Mouse (Mus musculus): ENCODE data around the gene Praf2. TPM values are rescaled to one million over a fixed set of nuclear protein-coding genes. Genes with fewer than 3 reads are reported as not detected.
"Not testable (repeated sequence)": the region's sequence is repeated elsewhere in the genome, so short reads cannot be mapped to it uniquely, and the experiment has no call there.

Gene Praf2
- polyA plus RNA-seq, 1 experiment from 2014 or later: 119 TPM

DNA sequence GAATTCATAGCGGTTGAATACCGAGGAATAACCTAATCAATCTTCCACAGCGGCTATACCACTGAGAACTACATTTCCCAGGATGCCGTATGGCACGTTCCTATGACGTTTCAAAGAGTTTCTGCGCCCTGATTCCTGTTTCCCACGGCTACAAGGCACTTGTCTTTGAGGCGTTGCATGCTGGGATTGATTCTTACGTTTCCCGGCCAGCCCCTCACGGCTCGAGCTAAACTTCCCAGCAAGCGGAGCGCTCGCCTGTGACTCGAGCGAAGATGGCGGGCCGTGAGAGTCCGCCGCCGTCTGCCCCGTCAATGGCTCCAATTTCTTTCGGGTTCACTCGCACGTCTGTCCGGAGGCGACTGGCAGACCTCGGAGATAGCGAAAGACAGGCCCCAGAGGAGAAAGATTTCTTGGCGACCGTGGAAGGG is 31.3 kb upstream of the Praf2 start, which contains the start of gene Gpkow:
Gene Gpkow (plus strand): TSS at position 178 of the 428 bp plus-strand sequence.
- H3K27me3 ChIP-seq (replicated peaks; ENCODE audit: control insufficient read depth, insufficient read depth, low read length): no peaks in the 10 kb centered on the region
- H3K4me1 ChIP-seq (replicated peaks; ENCODE audit: control insufficient read depth, insufficient read depth, low read length): peaks cover 5% of the 10 kb centered on the region
- WGBS: 14% methylated on average over 33 of the region's 33 CpGs
- peak within 1 kb of the TSS; percentile 63 for H3K9ac ChIP-seq (replicated peaks; ENCODE audit: low read depth, low read length)
- H3K4me2 ChIP-seq (ENCODE audit: low read length): peak within 1 kb of the TSS; percentile 67
- ATAC-seq: peak; percentile 97
- H3K9me3 ChIP-seq (ENCODE audit: control insufficient read depth, low read length): no peaks in the 10 kb centered on the region
- no peaks in the 10 kb centered on the region for H3K36me3 ChIP-seq (ENCODE audit: control insufficient read depth, insufficient read depth)
- peak within 1 kb of the TSS; percentile 62 for H3K4me3 ChIP-seq (replicated peaks; ENCODE audit: low read length)
- peak within 1 kb of the TSS; percentile 47 for H3K27ac ChIP-seq (ENCODE audit: low read length)

- not testable (repeated sequence) for H3K27ac ChIP-seq (ENCODE audit: low read length)
- 0 out of 2 replicates have a peak overlapping the region, but pooled peaks have one; percentile 25 for H3K9ac ChIP-seq (replicated peaks; ENCODE audit: low read depth, low read length)
These were observed 14.5 kb upstream of the Praf2 start for GRCm38 (mm10) chrX:7713764-7714134.

GRCm38 (mm10) chrX:7714135-7714899 is 13.9 kb upstream of the Praf2 start, which contains the start of gene Wdr45:
Wdr45 (plus strand) TSS chrX:7714333.
- not testable (repeated sequence) for H3K27ac ChIP-seq (ENCODE audit: low read length); H3K27me3 ChIP-seq (replicated peaks; ENCODE audit: control insufficient read depth, insufficient read depth, low read length); H3K9me3 ChIP-seq (ENCODE audit: control insufficient read depth, low read length); H3K4me1 ChIP-seq (replicated peaks; ENCODE audit: control insufficient read depth, insufficient read depth, low read length); H3K36me3 ChIP-seq (ENCODE audit: control insufficient read depth, insufficient read depth)
- Histone ChIP-seq H3K9ac (replicated peaks; ENCODE audit: low read depth, low read length) (0 out of 2 replicates have a peak within 1 kb of the TSS, but pooled peaks have one; percentile 25), H3K4me2 (ENCODE audit: low read length) (peak within 1 kb of the TSS; percentile 53), H3K4me3 (replicated peaks; ENCODE audit: low read length) (peak within 1 kb of the TSS; percentile 39)
- WGBS: 24% methylated on average over 24 of the region's 60 CpGs
- peak; percentile 97 for ATAC-seq

More at GRCm38 (mm10) chrX:7713764-7714134, 14.5 kb upstream of the Praf2 start:
- not testable (repeated sequence) for H3K4me1 ChIP-seq (replicated peaks; ENCODE audit: control insufficient read depth, insufficient read depth, low read length); H3K27me3 ChIP-seq (replicated peaks; ENCODE audit: control insufficient read depth, insufficient read depth, low read length); H3K9me3 ChIP-seq (ENCODE audit: control insufficient read depth, low read length); H3K36me3 ChIP-seq (ENCODE audit: control insufficient read depth, insufficient read depth)
- WGBS: 41% methylated on average over 5 of the region's 12 CpGs
- Histone ChIP-seq H3K4me2 (ENCODE audit: low read length) (peak overlapping the region; percentile 53), H3K4me3 (replicated peaks; ENCODE audit: low read length) (peak overlapping the region; percentile 39)
- peak; percentile 43; the same call in 1 of the 2 replicates for ATAC-seq

DNA sequence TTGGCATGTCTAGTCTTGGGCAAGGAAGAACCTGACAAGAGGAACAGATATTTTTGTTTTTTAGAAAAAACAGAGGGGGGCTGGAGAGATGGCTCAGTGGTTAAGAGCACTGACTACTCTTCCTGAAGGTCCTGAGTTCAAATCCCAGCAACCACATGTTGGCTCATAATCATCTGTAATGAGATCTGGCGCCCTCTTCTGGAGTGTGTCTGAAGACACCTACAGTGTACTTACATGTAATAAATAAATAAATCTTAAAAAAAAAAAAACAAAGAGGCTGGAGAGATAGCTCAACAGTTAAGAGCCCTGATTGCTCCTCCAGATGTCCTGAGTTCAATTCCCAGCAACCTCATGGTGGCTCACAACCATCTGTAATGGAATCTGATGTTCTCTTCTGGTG is 12.2 kb upstream of the Praf2 start:
- ATAC-seq; H3K4me3 ChIP-seq (replicated peaks; ENCODE audit: low read length); H3K9me3 ChIP-seq (ENCODE audit: control insufficient read depth, low read length); H3K4me2 ChIP-seq (ENCODE audit: low read length); H3K27me3 ChIP-seq (replicated peaks; ENCODE audit: control insufficient read depth, insufficient read depth, low read length); H3K9ac ChIP-seq (replicated peaks; ENCODE audit: low read depth, low read length); H3K36me3 ChIP-seq (ENCODE audit: control insufficient read depth, insufficient read depth); H3K27ac ChIP-seq (ENCODE audit: low read length); H3K4me1 ChIP-seq (replicated peaks; ENCODE audit: control insufficient read depth, insufficient read depth, low read length): not testable (repeated sequence)
- 35% methylated on average over 1 of the region's 1 CpGs for WGBS

- peak within 1 kb of the TSS; percentile 66 for H3K9ac ChIP-seq (replicated peaks; ENCODE audit: low read depth, low read length)
- peak within 1 kb of the TSS; percentile 77 for H3K4me2 ChIP-seq (ENCODE audit: low read length)
- H3K9me3 ChIP-seq (ENCODE audit: control insufficient read depth, low read length): no peaks in the 10 kb centered on the region
- no peaks in the 10 kb centered on the region for H3K27me3 ChIP-seq (replicated peaks; ENCODE audit: control insufficient read depth, insufficient read depth, low read length)
- peaks cover 6% of the 10 kb centered on the region for H3K4me1 ChIP-seq (replicated peaks; ENCODE audit: control insufficient read depth, insufficient read depth, low read length)
- WGBS: 24% methylated on average over 22 of the region's 22 CpGs
- H3K27ac ChIP-seq (ENCODE audit: low read length): peak within 1 kb of the TSS; percentile 94
- H3K4me3 ChIP-seq (replicated peaks; ENCODE audit: low read length): peak within 1 kb of the TSS; percentile 63
- no peaks in the 10 kb centered on the region for H3K36me3 ChIP-seq (ENCODE audit: control insufficient read depth, insufficient read depth)
- peak; percentile 93 for ATAC-seq
These were observed 6.5 kb upstream of the Praf2 start, which contains the start of gene Gm45208 for GRCm38 (mm10) chrX:7721514-7722281. Gm45208 (plus strand) TSS chrX:7722245.

GRCm38 (mm10) chrX:7722282-7722611 is 6.0 kb upstream of the Praf2 start:
- Histone ChIP-seq H3K36me3 (ENCODE audit: control insufficient read depth, insufficient read depth) (no peaks in the 10 kb centered on the region), H3K4me3 (replicated peaks; ENCODE audit: low read length) (peak overlapping the region; percentile 63), H3K9me3 (ENCODE audit: control insufficient read depth, low read length) (no peaks in the 10 kb centered on the region), H3K4me2 (ENCODE audit: low read length) (peak overlapping the region; percentile 77), H3K27ac (ENCODE audit: low read length) (peak overlapping the region; percentile 94), H3K4me1 (replicated peaks; ENCODE audit: control insufficient read depth, insufficient read depth, low read length) (peaks cover 6% of the 10 kb centered on the region), H3K9ac (replicated peaks; ENCODE audit: low read depth, low read length) (peak overlapping the region; percentile 66), H3K27me3 (replicated peaks; ENCODE audit: control insufficient read depth, insufficient read depth, low read length) (no peaks in the 10 kb centered on the region)
- peak; percentile 47; the same call in 1 of the 2 replicates for ATAC-seq
- WGBS: 18% methylated on average over 11 of the region's 11 CpGs

DNA sequence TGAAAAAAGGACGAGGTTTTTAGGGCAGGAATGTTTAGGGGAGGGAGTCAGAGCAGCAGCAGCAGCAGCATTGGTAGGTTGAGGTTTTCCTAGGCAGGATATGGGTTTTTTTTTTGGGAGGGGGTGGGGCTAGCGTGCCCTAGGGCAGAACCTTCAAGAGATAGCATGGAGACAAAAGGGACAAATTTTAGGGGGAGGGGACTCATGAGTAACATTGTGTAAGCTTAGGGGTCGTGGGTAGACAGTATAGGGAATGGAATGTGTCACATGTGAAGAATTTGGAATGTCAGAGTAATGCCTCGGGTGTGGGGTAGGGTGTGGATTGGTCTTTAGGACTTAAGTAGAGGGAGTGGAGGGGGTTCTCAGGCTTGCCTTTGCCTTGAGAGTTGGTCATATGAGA is 5.5 kb upstream of the Praf2 start:
- Histone ChIP-seq H3K9me3 (ENCODE audit: control insufficient read depth, low read length) (no peaks in the 10 kb centered on the region), H3K36me3 (ENCODE audit: control insufficient read depth, insufficient read depth) (no peaks in the 10 kb centered on the region)
- 27% methylated on average over 4 of the region's 4 CpGs for WGBS

DNA sequence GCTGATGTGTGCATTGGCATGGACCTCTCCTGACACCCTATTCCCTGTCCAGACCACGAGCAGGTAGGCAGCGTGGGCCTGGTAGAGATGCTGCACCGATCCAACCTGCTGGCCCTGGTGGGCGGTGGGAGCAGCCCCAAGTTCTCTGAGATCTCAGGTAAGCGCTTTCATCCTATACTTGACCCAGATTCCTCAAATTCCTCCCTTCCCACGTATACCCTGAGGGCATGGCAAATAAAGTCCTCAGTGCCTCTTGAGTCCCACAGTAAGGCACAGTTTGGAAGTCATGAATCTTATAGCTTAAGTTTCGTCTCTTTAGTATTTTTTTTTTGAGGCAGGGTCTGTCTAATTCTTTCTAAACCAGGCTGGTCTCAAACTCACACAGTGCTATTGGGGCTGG is 4.1 kb upstream of the Praf2 start:
- Histone ChIP-seq H3K36me3 (ENCODE audit: control insufficient read depth, insufficient read depth) (no peaks in the 10 kb centered on the region), H3K9me3 (ENCODE audit: control insufficient read depth, low read length) (no peaks in the 10 kb centered on the region), H3K4me2 (ENCODE audit: low read length) (no peak overlapping the region), H3K27ac (ENCODE audit: low read length) (no peak overlapping the region), H3K4me3 (replicated peaks; ENCODE audit: low read length) (no peak overlapping the region), H3K27me3 (replicated peaks; ENCODE audit: control insufficient read depth, insufficient read depth, low read length) (no peaks in the 10 kb centered on the region), H3K4me1 (replicated peaks; ENCODE audit: control insufficient read depth, insufficient read depth, low read length) (peaks cover 14% of the 10 kb centered on the region), H3K9ac (replicated peaks; ENCODE audit: low read depth, low read length) (no peak overlapping the region)
- ATAC-seq: no peak
- 84% methylated on average over 7 of the region's 7 CpGs for WGBS

More for the DNA sequence above, 5.5 kb upstream of the Praf2 start:
- H3K9ac ChIP-seq (replicated peaks; ENCODE audit: low read depth, low read length): peak overlapping the region; percentile 66; the same call in 1 of the 2 replicates
- peak overlapping the region; percentile 63 for H3K4me3 ChIP-seq (replicated peaks; ENCODE audit: low read length)
- peaks cover 6% of the 10 kb centered on the region for H3K4me1 ChIP-seq (replicated peaks; ENCODE audit: control insufficient read depth, insufficient read depth, low read length)
- no peak overlapping the region for H3K27ac ChIP-seq (ENCODE audit: low read length)
- peak overlapping the region; percentile 77 for H3K4me2 ChIP-seq (ENCODE audit: low read length)
- H3K27me3 ChIP-seq (replicated peaks; ENCODE audit: control insufficient read depth, insufficient read depth, low read length): no peaks in the 10 kb centered on the region
- no peak for ATAC-seq

GRCm38 (mm10) chrX:7725841-7726240 is 2.4 kb upstream of the Praf2 start:
- peaks cover 16% of the 10 kb centered on the region for H3K4me1 ChIP-seq (replicated peaks; ENCODE audit: control insufficient read depth, insufficient read depth, low read length)
- no peak overlapping the region for H3K4me3 ChIP-seq (replicated peaks; ENCODE audit: low read length)
- ATAC-seq: no peak
- 88% methylated on average over 12 of the region's 12 CpGs for WGBS
- no peaks in the 10 kb centered on the region for H3K27me3 ChIP-seq (replicated peaks; ENCODE audit: control insufficient read depth, insufficient read depth, low read length)
- H3K36me3 ChIP-seq (ENCODE audit: control insufficient read depth, insufficient read depth): no peaks in the 10 kb centered on the region
- no peaks in the 10 kb centered on the region for H3K9me3 ChIP-seq (ENCODE audit: control insufficient read depth, low read length)
- no peak overlapping the region for H3K4me2 ChIP-seq (ENCODE audit: low read length)
- H3K9ac ChIP-seq (replicated peaks; ENCODE audit: low read depth, low read length): no peak overlapping the region
- H3K27ac ChIP-seq (ENCODE audit: low read length): no peak overlapping the region

Measured in forebrain, embryonic 16.5 days (tissue).